Mouse (Mus musculus): ENCODE measurements at regions not wholly inside any gene's neighbourhood (a gene's known extent, or its start where the extent isn't known, plus 50 kb on each side); places are given as distances from the start of the nearest gene placed in this dataset.

DNA sequence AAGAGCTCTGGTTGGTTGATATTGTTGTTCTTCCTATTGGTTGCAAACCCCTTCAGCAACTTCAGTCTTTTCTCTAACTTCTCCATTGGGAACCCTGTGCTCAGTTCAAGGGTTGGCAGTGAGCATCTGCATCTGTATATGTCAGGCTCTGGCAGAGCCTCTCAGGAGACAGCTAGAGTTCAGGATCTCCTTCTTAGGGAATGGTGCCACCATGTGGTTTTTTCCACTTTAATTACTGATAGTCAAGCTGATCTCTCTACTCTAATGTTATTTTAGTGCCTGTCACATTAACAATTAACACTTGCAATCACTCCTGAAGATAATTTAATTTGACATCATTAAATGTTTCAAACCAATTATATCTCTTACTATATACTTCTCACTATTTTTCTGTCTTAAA lies 550.4 kb downstream of the Gm597 start:
- DNase-seq (ENCODE audit: low spot score in 2 of 2): no peak

GRCm38 (mm10) chr1:28214243-28215038 lies 565.6 kb downstream of the Gm597 start:
- DNase-seq (ENCODE audit: low spot score in 2 of 2): peak; percentile 21 to 67
